Mouse (Mus musculus): ENCODE data around the gene Nphp1.

GRCm38 (mm10) chr2:127728661-127729450, 59.8 kb downstream of the Nphp1 start:
- TF ChIP-seq POLR2A (IDR thresholded peaks at IDR 0.05; ENCODE audit: low read depth, low read length) (no peak), CTCF (conservative IDR thresholded peaks at IDR 0.05; ENCODE audit: insufficient read depth, insufficient read length, low read depth, low read length) (no peak)

All from kidney, adult 2 months (tissue).